Mouse (Mus musculus): ENCODE results near the gene Cfap45. TPM values are rescaled to one million over a fixed set of nuclear protein-coding genes. Genes with fewer than 3 reads are reported as not detected.

The Cfap45 gene
- polyA plus RNA-seq, 1 experiment: not detected

- Histone ChIP-seq H3K4me3 (ENCODE audit: insufficient read depth, poor library complexity, severe bottlenecking) (no peak overlapping the region), H3ac (ENCODE audit: control insufficient read depth, insufficient read length, low read depth) (no peak overlapping the region), H3K36me3 (ENCODE audit: control insufficient read depth, insufficient read depth) (peaks cover 51% of the 10 kb centered on the region), H3K79me2 (ENCODE audit: control insufficient read depth, insufficient read depth) (peaks cover 25% of the 10 kb centered on the region), H3K79me3 (ENCODE audit: low read depth) (peaks cover 14% of the 10 kb centered on the region), H3K27me3 (ENCODE audit: control insufficient read depth, insufficient read depth, insufficient read length) (no peaks in the 10 kb centered on the region)
- no peak for TF ChIP-seq CTCF (IDR thresholded peaks at IDR 0.05; ENCODE audit: control insufficient read depth, insufficient read depth, insufficient read length)
- TF ChIP-seq MAX (IDR thresholded peaks at IDR 0.05): no peak
- TF ChIP-seq MYOG (IDR thresholded peaks at IDR 0.05; ENCODE audit: control insufficient read depth, extremely low read depth, insufficient read length): no peak
- no peak for TF ChIP-seq MYOD1 (IDR thresholded peaks at IDR 0.05; ENCODE audit: control insufficient read depth, insufficient read length, low read depth)
- no peak for TF ChIP-seq CEBPB (IDR thresholded peaks at IDR 0.05; ENCODE audit: low read depth)
- no peak for TF ChIP-seq FOSL1 (IDR thresholded peaks at IDR 0.05; ENCODE audit: insufficient read depth, low read length, poor library complexity, severe bottlenecking)
- TF ChIP-seq USF1 (IDR thresholded peaks at IDR 0.05; ENCODE audit: low read depth): no peak
These were observed 11.4 kb upstream of the Cfap45 start for GRCm38 (mm10) chr1:172509235-172509634.

- Histone ChIP-seq H3K79me3 (ENCODE audit: low read depth) (peaks cover 7% of the 10 kb centered on the region), H3K4me3 (ENCODE audit: insufficient read depth, poor library complexity, severe bottlenecking) (no peak overlapping the region), H3K27me3 (ENCODE audit: control insufficient read depth, insufficient read depth, insufficient read length) (no peaks in the 10 kb centered on the region)
These were observed 10.6 kb upstream of the Cfap45 start for GRCm38 (mm10) chr1:172509983-172510382.

GRCm38 (mm10) chr1:172510421-172510972, 10.1 kb upstream of the Cfap45 start:
- TF ChIP-seq CEBPB (IDR thresholded peaks at IDR 0.05; ENCODE audit: low read depth): no peak
- TF ChIP-seq CTCF (IDR thresholded peaks at IDR 0.05; ENCODE audit: control insufficient read depth, insufficient read depth, insufficient read length): no peak
- no peak for TF ChIP-seq USF1 (IDR thresholded peaks at IDR 0.05; ENCODE audit: low read depth)
- TF ChIP-seq MYOG (IDR thresholded peaks at IDR 0.05; ENCODE audit: control insufficient read depth, extremely low read depth, insufficient read length): no peak
- no peak for TF ChIP-seq FOSL1 (IDR thresholded peaks at IDR 0.05; ENCODE audit: insufficient read depth, low read length, poor library complexity, severe bottlenecking)
- no peak for TF ChIP-seq MYOD1 (IDR thresholded peaks at IDR 0.05; ENCODE audit: control insufficient read depth, insufficient read length, low read depth)
- TF ChIP-seq MAX (IDR thresholded peaks at IDR 0.05): no peak
- Histone ChIP-seq H3K4me3 (ENCODE audit: insufficient read depth, poor library complexity, severe bottlenecking) (no peak overlapping the region), H3K27me3 (ENCODE audit: control insufficient read depth, insufficient read depth, insufficient read length) (no peaks in the 10 kb centered on the region), H3K79me2 (ENCODE audit: control insufficient read depth, insufficient read depth) (peaks cover 12% of the 10 kb centered on the region), H3K36me3 (ENCODE audit: control insufficient read depth, insufficient read depth) (peaks cover 38% of the 10 kb centered on the region), H3ac (ENCODE audit: control insufficient read depth, insufficient read length, low read depth) (no peak overlapping the region), H3K79me3 (ENCODE audit: low read depth) (peaks cover 3% of the 10 kb centered on the region)

More at GRCm38 (mm10) chr1:172509983-172510382, 10.6 kb upstream of the Cfap45 start:
- TF ChIP-seq MAX (IDR thresholded peaks at IDR 0.05) (no peak), CEBPB (IDR thresholded peaks at IDR 0.05; ENCODE audit: low read depth) (no peak), MYOD1 (IDR thresholded peaks at IDR 0.05; ENCODE audit: control insufficient read depth, insufficient read length, low read depth) (no peak), FOSL1 (IDR thresholded peaks at IDR 0.05; ENCODE audit: insufficient read depth, low read length, poor library complexity, severe bottlenecking) (no peak)
- H3K36me3 ChIP-seq (ENCODE audit: control insufficient read depth, insufficient read depth): peaks cover 44% of the 10 kb centered on the region
- no peak overlapping the region for H3ac ChIP-seq (ENCODE audit: control insufficient read depth, insufficient read length, low read depth)
- H3K79me2 ChIP-seq (ENCODE audit: control insufficient read depth, insufficient read depth): peaks cover 17% of the 10 kb centered on the region

DNA sequence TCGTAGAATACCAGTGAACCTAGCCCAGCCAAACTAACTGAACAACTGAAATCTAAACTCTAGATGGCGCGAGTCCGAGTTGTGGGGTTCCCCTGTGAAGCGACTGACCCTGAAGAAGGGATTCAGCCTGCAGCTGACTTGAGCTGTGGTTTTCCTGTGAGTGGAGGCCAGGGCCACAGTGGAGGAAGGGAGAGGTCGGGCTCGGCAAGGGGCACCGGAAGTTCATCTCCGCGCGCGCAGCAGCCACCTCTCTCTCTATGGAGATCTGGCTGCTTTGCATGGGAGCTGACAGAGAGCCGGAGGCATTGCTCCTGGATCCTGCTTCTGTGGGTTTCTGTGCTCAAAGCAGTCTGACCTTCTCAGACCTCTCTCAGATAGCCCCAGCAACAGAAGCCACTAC, 7.6 kb upstream of the Cfap45 start:
- no peaks in the 10 kb centered on the region for H3K27me3 ChIP-seq (ENCODE audit: control insufficient read depth, insufficient read depth, insufficient read length)
- H3ac ChIP-seq (ENCODE audit: control insufficient read depth, insufficient read length, low read depth): no peak overlapping the region
- no peaks in the 10 kb centered on the region for H3K79me3 ChIP-seq (ENCODE audit: low read depth)
- TF ChIP-seq MYOD1 (IDR thresholded peaks at IDR 0.05; ENCODE audit: control insufficient read depth, insufficient read length, low read depth): no peak
- TF ChIP-seq USF1 (IDR thresholded peaks at IDR 0.05; ENCODE audit: low read depth): no peak
- TF ChIP-seq CTCF (IDR thresholded peaks at IDR 0.05; ENCODE audit: control insufficient read depth, insufficient read depth, insufficient read length): no peak
- no peak for TF ChIP-seq MYOG (IDR thresholded peaks at IDR 0.05; ENCODE audit: control insufficient read depth, extremely low read depth, insufficient read length)
- TF ChIP-seq MAX (IDR thresholded peaks at IDR 0.05): no peak
- TF ChIP-seq FOSL1 (IDR thresholded peaks at IDR 0.05; ENCODE audit: insufficient read depth, low read length, poor library complexity, severe bottlenecking): no peak
- no peak for TF ChIP-seq CEBPB (IDR thresholded peaks at IDR 0.05; ENCODE audit: low read depth)
- H3K4me3 ChIP-seq (ENCODE audit: insufficient read depth, poor library complexity, severe bottlenecking): no peak overlapping the region
- H3K36me3 ChIP-seq (ENCODE audit: control insufficient read depth, insufficient read depth): peaks cover 15% of the 10 kb centered on the region
- no peaks in the 10 kb centered on the region for H3K79me2 ChIP-seq (ENCODE audit: control insufficient read depth, insufficient read depth)

DNA sequence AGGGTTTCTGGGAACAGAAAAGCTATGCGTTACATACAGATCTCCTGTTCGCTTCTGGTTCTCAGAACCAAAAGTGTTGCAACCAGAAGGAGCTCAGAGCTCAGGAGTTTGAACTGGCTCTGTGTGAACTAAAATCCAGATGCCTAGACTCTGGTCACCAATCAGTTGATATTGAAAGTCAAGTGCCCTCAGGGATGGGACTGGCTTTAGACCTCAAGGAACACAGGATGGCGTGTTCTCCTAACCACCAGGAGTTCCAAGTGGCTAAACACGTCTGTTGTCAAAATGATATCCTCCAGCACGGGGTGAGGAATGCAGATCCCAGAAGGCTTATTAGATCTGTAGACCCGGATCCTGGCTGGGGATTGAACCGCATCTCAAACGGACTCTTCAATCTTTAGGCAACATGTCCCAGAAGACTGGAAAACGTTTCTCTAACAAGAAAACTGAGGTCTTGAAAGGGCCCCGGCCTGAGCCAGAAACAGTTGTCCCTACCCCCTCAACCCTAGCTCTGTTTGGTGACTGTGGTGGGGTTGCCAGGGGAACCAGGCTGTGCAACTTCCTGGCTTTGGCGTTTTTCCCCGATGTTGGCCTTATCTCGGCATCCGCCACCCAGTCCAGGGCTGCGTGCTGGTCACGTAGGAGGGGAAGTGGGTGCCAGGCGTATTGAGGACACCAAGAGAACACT, 6.9 kb upstream of the Cfap45 start:
- no peaks in the 10 kb centered on the region for H3K79me3 ChIP-seq (ENCODE audit: low read depth)
- no peaks in the 10 kb centered on the region for H3K79me2 ChIP-seq (ENCODE audit: control insufficient read depth, insufficient read depth)
- no peak overlapping the region for H3ac ChIP-seq (ENCODE audit: control insufficient read depth, insufficient read length, low read depth)
- no peak overlapping the region for H3K4me3 ChIP-seq (ENCODE audit: insufficient read depth, poor library complexity, severe bottlenecking)
- TF ChIP-seq USF1 (IDR thresholded peaks at IDR 0.05; ENCODE audit: low read depth) (no peak), MYOG (IDR thresholded peaks at IDR 0.05; ENCODE audit: control insufficient read depth, extremely low read depth, insufficient read length) (no peak), FOSL1 (IDR thresholded peaks at IDR 0.05; ENCODE audit: insufficient read depth, low read length, poor library complexity, severe bottlenecking) (no peak), MAX (IDR thresholded peaks at IDR 0.05) (no peak), CTCF (IDR thresholded peaks at IDR 0.05; ENCODE audit: control insufficient read depth, insufficient read depth, insufficient read length) (no peak), CEBPB (IDR thresholded peaks at IDR 0.05; ENCODE audit: low read depth) (no peak), MYOD1 (IDR thresholded peaks at IDR 0.05; ENCODE audit: control insufficient read depth, insufficient read length, low read depth) (no peak)
- peaks cover 8% of the 10 kb centered on the region for H3K36me3 ChIP-seq (ENCODE audit: control insufficient read depth, insufficient read depth)
- no peaks in the 10 kb centered on the region for H3K27me3 ChIP-seq (ENCODE audit: control insufficient read depth, insufficient read depth, insufficient read length)

All from C2C12 (cell line).